Comparison of ENCODE assay signal across 8 mouse cellular contexts in the genomic region with DNA sequence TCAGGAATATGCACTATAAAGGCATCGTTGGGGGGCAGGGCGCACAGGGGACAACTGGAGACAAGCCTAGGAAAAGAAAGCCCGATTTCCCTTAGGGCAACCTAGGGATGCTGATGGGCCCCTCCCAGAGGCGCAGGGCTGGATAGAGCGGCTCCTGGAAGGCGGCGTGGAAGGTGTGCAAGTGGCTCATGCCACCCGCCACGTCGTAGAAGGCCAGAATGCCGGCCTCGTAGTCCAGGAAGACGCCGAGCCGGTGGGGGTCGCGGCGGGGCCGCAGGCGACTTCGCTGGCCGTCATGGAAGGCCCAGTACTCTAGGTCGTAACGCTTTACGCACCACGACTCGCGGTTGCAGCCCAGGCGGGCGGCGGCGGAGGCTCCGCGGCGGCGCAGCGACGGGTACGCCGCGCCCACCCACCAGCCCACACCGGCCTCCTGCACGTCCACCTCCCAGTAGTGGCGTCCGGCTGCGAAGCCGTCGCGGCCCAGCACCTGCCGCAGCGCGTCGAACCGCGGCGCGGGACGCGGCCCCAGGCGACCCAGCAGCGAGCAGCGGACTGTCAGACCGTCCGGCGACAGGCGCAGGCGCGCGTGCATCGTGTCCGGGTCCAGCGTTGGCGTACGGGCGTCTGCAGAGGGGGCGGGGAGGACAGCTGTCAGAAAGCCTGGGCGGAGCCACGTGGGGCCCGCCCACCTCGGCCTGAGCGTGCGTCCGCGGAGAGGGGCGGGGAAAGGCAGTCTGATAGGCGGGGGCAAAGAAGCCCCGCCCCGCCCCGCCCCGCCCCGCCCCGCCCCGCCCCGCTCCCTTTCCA. TPM values are rescaled to one million over a fixed set of nuclear protein-coding genes. Genes with fewer than 3 reads are reported as not detected.
DNase-seq lines count a peak whose midpoint lies in the region; ATAC-seq lines count a peak whose summit lies in the region.

No protein-coding gene starts in this region.

- no peaks in the 10 kb centered on the region for H3K9me3 ChIP-seq in intestine, embryonic 14.5 days (ENCODE audit: control insufficient read depth, low read length)

- H3K4me2 ChIP-seq in intestine, embryonic 14.5 days (ENCODE audit: low read length): peak overlapping the region; percentile 91

- peaks cover 28% of the 10 kb centered on the region for H3K36me3 ChIP-seq in intestine, embryonic 14.5 days (ENCODE audit: control insufficient read depth, insufficient read depth, low read length)

- intact Hi-C loops in left cerebral cortex, postnatal 14 days (cut with DNase I): loop anchor here (10.0 kb wide), 1 partner anchor 548 kb away; a partner anchor contains a TSS

- H3K27me3 ChIP-seq in intestine, embryonic 14.5 days (replicated peaks; ENCODE audit: control insufficient read depth, insufficient read depth, low read length): peaks cover 12% of the 10 kb centered on the region

- peak; percentile 94 for DNase-seq in adrenal gland, adult 8-10 months
- DNase-seq in embryo, embryonic 11.5 days (ENCODE audit: low read depth, low spot score): peak; percentile 90
- peak; percentile 96 for DNase-seq in gastrocnemius, postnatal 25 days
- peak; percentile 96 for DNase-seq in intestine, embryonic 14.5 days (ENCODE audit: low spot score)
- peak; percentile 94 for DNase-seq in left cerebral cortex, postnatal 14 days (ENCODE audit: low spot score in 2 of 2)
- DNase-seq in mesoderm, embryonic 11.5 days (ENCODE audit: low read depth, low spot score): peak; percentile 96
- peak; percentile 94 for DNase-seq in right cerebral cortex, postnatal 25 days
- peak; percentile 92 to 96 for DNase-seq in urinary bladder, postnatal 36 days (ENCODE audit: low spot score in 2 of 2)

- no peaks in the 10 kb centered on the region; the same call in 1 of the 2 replicates for H3K4me1 ChIP-seq in intestine, embryonic 14.5 days (replicated peaks; ENCODE audit: control insufficient read depth, insufficient read depth, low read length)

- ATAC-seq in intestine, embryonic 14.5 days (replicated peaks; ENCODE audit: low FRiP score, low TSS enrichment, low read depth): peak; percentile 93

- peak overlapping the region; percentile 61 for H3K4me3 ChIP-seq in intestine, embryonic 14.5 days (ENCODE audit: low read depth, low read length)

- under 1% methylated on average over 82 of the region's 94 CpGs for WGBS in intestine, embryonic 14.5 days

- no peak overlapping the region for H3K27ac ChIP-seq in intestine, embryonic 14.5 days (ENCODE audit: low read depth)

- H3K9ac ChIP-seq in intestine, embryonic 14.5 days (ENCODE audit: low read length): peak overlapping the region; percentile 48

RNA-seq across cellular contexts. Expression of a gene that starts 18.0 kb away (rescaled TPM):
- 10 to 100 TPM; 35.0 to 43.4 (median 38.6) TPM for total RNA-seq in adrenal gland, adult 8-10 months (2022)
- 10 to 100 TPM; 16.9 to 21.1 TPM for total RNA-seq in gastrocnemius, postnatal 25 days (2021)
- 81.5 and 86.8 TPM in 2 replicates for polyA plus RNA-seq in intestine, embryonic 14.5 days (2014; fragmentation: Nextera tagmentation; extraction: Ambion mirVana)
- 10 to 100 TPM; 20.8 to 24.5 TPM for total RNA-seq in left cerebral cortex, postnatal 14 days (2021)

RNA-seq across cellular contexts. Expression of a gene that starts 28.9 kb away (rescaled TPM):
- 10 to 100 TPM in 2 of 4 experiments, 1 to 10 TPM in 2; 5.1 to 12.2 (median 8.2) TPM for total RNA-seq in adrenal gland, adult 8-10 months (2022)
- total RNA-seq in gastrocnemius, postnatal 25 days (2021): 1 to 10 TPM in 1 of 2 experiments, under 1 TPM in 1; 0.46 to 1.4 TPM
- polyA plus RNA-seq in intestine, embryonic 14.5 days (2014; fragmentation: Nextera tagmentation; extraction: Ambion mirVana): 10.1 and 11.4 TPM in 2 replicates
- 1 to 10 TPM in 1 of 2 experiments, under 1 TPM in 1; 0.47 to 1.5 TPM for total RNA-seq in left cerebral cortex, postnatal 14 days (2021)

RNA-seq across cellular contexts. Expression of a gene that starts 56.3 kb away (rescaled TPM):
- 100 to 1,000 TPM; 104 to 129 (median 117) TPM for total RNA-seq in adrenal gland, adult 8-10 months (2022)
- total RNA-seq in gastrocnemius, postnatal 25 days (2021): 10 to 100 TPM; 54.1 to 59.9 TPM
- polyA plus RNA-seq in intestine, embryonic 14.5 days (2014; fragmentation: Nextera tagmentation; extraction: Ambion mirVana): 259 and 261 TPM in 2 replicates
- 10 to 100 TPM; 43.7 to 43.9 TPM for total RNA-seq in left cerebral cortex, postnatal 14 days (2021)
